Mouse (Mus musculus) heart, embryonic 16.5 days (tissue): ENCODE measurements around the gene Lrrc8a. TPM values are rescaled to one million over a fixed set of nuclear protein-coding genes. Genes with fewer than 3 reads are reported as not detected.
A peak's percentile ranks its signal among the peaks of the same experiment; 100 is the strongest.

Experiments
- ATAC-seq: fragments of 200-750 bp; cut with Nextera tagmentation; replicated peaks from 2 replicates; pipeline ENCODE4 v1.8.0; 2017; ENCODE audit warnings: moderate number of reproducible peaks; ENCODE audit not compliant: insufficient read depth, low FRiP score; ENCODE audit errors: extremely low read depth
- H3K27ac ChIP-seq: fragments of 300-500 bp; sonication (generic); 2 replicates; pipeline ENCODE4 v1.5.1; 2014; ENCODE audit warnings: mild to moderate bottlenecking, low read length, control low read depth, moderate library complexity
- H3K27me3 ChIP-seq: fragments of 300-500 bp; sonication (generic); 2 replicates; pipeline ENCODE4 v1.6.1; 2014; ENCODE audit warnings: low read length, mixed read lengths; ENCODE audit not compliant: control insufficient read depth, insufficient read depth
- H3K36me3 ChIP-seq: fragments of 300-500 bp; sonication (generic); 2 replicates; pipeline ENCODE4 v1.6.1; 2014; ENCODE audit not compliant: control insufficient read depth, insufficient read depth
- H3K4me1 ChIP-seq: fragments of 300-500 bp; sonication (generic); 2 replicates; pipeline ENCODE4 v1.6.1; 2014; ENCODE audit warnings: low read length, mixed read lengths; ENCODE audit not compliant: control insufficient read depth, insufficient read depth
- H3K4me2 ChIP-seq: fragments of 300-500 bp; sonication (generic); 2 replicates; pipeline ENCODE4 v1.6.1; 2014; ENCODE audit warnings: low read depth, mild to moderate bottlenecking, control low read depth, low read length
- H3K4me3 ChIP-seq: fragments of 300-500 bp; sonication (generic); 2 replicates; pipeline ENCODE4 v1.5.1; 2014; ENCODE audit warnings: mild to moderate bottlenecking, control low read depth, low read length
- H3K9ac ChIP-seq: fragments of 300-500 bp; sonication (generic); 2 replicates; pipeline ENCODE4 v1.6.1; 2014; ENCODE audit warnings: low read length, control low read depth
- H3K9me3 ChIP-seq: fragments of 300-500 bp; sonication (generic); replicated peaks from 2 replicates; pipeline ENCODE4 v1.6.1; 2016; ENCODE audit warnings: low read length; ENCODE audit not compliant: control insufficient read depth
- WGBS: fragments of 180-500 bp; shearing (Covaris S2); extraction: QIAGEN DNeasy Blood & Tissue Kit; methylation state at CpG from one replicate; pipeline ENCODE4 v1.1.7; 2014; 5-methylcytosine and 5-hydroxymethylcytosine counted together
- polyA plus RNA-seq: library from polyadenylated mRNA; unstranded; fragments of >200 nt; fragmentation: Nextera tagmentation; extraction: Ambion mirVana; gene quantifications from 2 replicates; pipeline ENCODE4 v1.2.1, GENCODE M21; 2015

Lrrc8a gene
- polyA plus RNA-seq, result 39.4 and 42.6 TPM in 2 replicates

GRCm38 (mm10) chr2:30237199-30237880 is at the start of gene Lrrc8a:
Lrrc8a (plus strand) TSS chr2:30237715.
- Histone ChIP-seq H3K9me3 (no peaks in the 10 kb centered on the region), H3K36me3 (peaks cover 8% of the 10 kb centered on the region), H3K27me3 (no peaks in the 10 kb centered on the region), H3K4me1 (peaks cover 44% of the 10 kb centered on the region), H3K27ac (peak within 1 kb of the TSS; percentile 95), H3K4me3 (peak within 1 kb of the TSS; percentile 95), H3K4me2 (peak within 1 kb of the TSS; percentile 83), H3K9ac (peak within 1 kb of the TSS; percentile 96)
- ATAC-seq, result peak; percentile 91
- WGBS, result under 1% methylated on average over 57 of the region's 67 CpGs

DNA sequence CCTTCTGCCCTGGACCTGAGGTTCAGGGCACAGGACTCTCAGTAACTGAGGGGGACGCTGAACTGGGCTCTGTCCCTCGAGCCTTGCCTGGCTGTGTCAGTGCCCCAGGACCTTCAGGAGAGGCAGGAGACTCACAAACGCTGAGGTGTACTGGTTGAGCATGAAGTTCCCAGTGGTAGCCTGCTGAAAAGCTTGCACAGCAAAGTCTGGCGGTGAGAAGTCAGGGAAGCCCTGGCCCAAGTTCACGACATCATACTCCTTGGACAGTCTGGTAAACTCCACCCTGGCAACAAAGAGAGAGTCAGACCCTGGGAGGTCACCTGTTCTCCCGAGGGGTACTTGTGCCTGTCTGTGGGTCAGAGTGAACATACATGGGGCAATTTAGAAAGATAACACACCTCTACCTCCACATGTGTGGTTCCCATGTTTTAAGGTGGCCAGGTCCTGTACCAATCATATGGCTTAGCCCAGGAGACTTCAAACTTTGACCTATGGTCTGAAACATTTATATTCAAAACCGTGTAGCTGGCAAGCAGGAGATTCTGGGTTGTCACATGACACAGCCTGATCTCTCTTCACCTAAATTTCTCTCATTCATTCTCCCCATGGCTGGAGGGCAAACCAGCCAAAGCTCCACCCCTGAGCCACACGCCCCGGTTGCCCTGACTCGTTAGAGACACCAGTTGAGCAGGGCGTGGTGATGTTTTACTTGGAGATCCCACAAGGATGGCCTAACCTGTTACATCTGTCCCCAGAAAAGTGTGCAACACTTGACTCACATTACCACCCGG is 45.5 kb upstream of the Lrrc8a start:
- no peak for ATAC-seq
- WGBS, result 82% methylated on average over 12 of the region's 12 CpGs
- Histone ChIP-seq H3K9me3 (no peaks in the 10 kb centered on the region), H3K4me2 (no peak overlapping the region), H3K9ac (no peak overlapping the region), H3K27me3 (no peaks in the 10 kb centered on the region), H3K4me3 (no peak overlapping the region), H3K27ac (no peak overlapping the region), H3K4me1 (no peaks in the 10 kb centered on the region), H3K36me3 (peaks cover 4% of the 10 kb centered on the region)

GRCm38 (mm10) chr2:30194656-30195055 is 42.9 kb upstream of the Lrrc8a start:
- H3K36me3 ChIP-seq, result peaks cover 4% of the 10 kb centered on the region
- no peaks in the 10 kb centered on the region for H3K27me3 ChIP-seq
- H3K9me3 ChIP-seq, result no peaks in the 10 kb centered on the region
- no peak overlapping the region for H3K4me3 ChIP-seq
- 73% methylated on average over 3 of the region's 3 CpGs for WGBS
- no peak overlapping the region for H3K4me2 ChIP-seq
- H3K27ac ChIP-seq, result no peak overlapping the region
- H3K9ac ChIP-seq, result no peak overlapping the region
- no peak for ATAC-seq
- H3K4me1 ChIP-seq, result peaks cover 3% of the 10 kb centered on the region; the same call in 1 of the 2 replicates

DNA sequence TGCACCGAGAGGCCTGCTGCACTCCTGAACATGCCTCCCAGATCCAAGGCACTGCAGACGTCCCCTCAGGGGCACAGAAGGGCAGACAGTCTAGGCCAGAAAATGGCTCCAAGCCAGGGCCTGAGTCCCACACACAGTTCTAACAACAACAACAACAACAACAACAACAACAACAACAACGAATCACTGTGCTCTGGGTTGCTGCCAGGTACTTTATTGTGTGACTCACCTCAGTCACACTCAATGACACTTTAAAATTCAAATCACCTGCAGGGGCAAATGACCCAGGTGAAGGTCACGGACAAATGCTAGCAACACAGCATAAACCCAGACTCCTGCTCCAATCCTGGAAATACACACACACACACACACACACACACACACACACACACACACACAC is 39.5 kb upstream of the Lrrc8a start:
- H3K4me2 ChIP-seq, result no peak overlapping the region
- no peaks in the 10 kb centered on the region for H3K36me3 ChIP-seq
- H3K27ac ChIP-seq, result no peak overlapping the region
- H3K9ac ChIP-seq, result peak overlapping the region; percentile 7; the same call in 1 of the 2 replicates
- no peak overlapping the region for H3K4me3 ChIP-seq
- no peaks in the 10 kb centered on the region for H3K27me3 ChIP-seq
- WGBS, result 63% methylated on average over 4 of the region's 4 CpGs
- H3K4me1 ChIP-seq, result peaks cover 15% of the 10 kb centered on the region
- H3K9me3 ChIP-seq, result no peaks in the 10 kb centered on the region
- no peak for ATAC-seq

- Histone ChIP-seq H3K4me3 (no peak overlapping the region), H3K9me3 (no peaks in the 10 kb centered on the region), H3K27ac (0 out of 2 replicates have a peak overlapping the region, but pooled peaks have one; percentile 20), H3K27me3 (no peaks in the 10 kb centered on the region), H3K36me3 (no peaks in the 10 kb centered on the region), H3K4me2 (no peak overlapping the region), H3K4me1 (peaks cover 23% of the 10 kb centered on the region), H3K9ac (no peak overlapping the region)
- WGBS, result 40% methylated on average over 1 of the region's 1 CpGs
- no peak for ATAC-seq
Observed at GRCm38 (mm10) chr2:30199984-30200383, 37.5 kb upstream of the Lrrc8a start.

DNA sequence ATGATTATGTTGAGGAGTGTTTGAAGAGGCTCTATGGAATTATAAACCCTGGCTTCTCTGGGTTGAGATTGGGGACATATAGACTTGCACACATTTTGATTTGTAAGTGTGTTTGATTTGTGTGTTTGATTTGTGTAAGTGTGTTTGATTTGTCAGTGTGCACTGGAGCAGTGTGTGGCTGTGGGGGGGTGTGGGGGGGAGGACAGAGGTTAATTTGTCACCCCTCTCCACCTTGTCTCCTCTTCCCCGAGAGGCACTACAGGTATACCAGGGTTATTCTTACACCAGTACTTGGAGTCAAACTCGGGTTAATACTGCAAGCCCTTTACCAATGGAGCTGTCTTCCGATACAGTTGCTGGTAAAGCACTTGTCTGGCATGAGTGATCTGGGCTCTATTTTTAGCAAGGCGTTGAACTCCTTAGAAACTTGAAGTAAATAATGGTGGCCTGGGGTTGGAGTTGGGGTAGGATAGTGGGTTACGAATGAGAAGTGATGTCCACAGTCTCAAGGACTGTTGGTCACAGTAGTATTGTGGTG is 37.1 kb upstream of the Lrrc8a start:
- Histone ChIP-seq H3K4me2 (0 out of 2 replicates have a peak overlapping the region, but pooled peaks have one; percentile 13), H3K36me3 (no peaks in the 10 kb centered on the region), H3K9me3 (no peaks in the 10 kb centered on the region), H3K27ac (0 out of 2 replicates have a peak overlapping the region, but pooled peaks have one; percentile 20), H3K9ac (no peak overlapping the region), H3K4me3 (no peak overlapping the region), H3K4me1 (peaks cover 24% of the 10 kb centered on the region), H3K27me3 (no peaks in the 10 kb centered on the region)
- no peak for ATAC-seq
- WGBS, result 37% methylated on average over 5 of the region's 5 CpGs

DNA sequence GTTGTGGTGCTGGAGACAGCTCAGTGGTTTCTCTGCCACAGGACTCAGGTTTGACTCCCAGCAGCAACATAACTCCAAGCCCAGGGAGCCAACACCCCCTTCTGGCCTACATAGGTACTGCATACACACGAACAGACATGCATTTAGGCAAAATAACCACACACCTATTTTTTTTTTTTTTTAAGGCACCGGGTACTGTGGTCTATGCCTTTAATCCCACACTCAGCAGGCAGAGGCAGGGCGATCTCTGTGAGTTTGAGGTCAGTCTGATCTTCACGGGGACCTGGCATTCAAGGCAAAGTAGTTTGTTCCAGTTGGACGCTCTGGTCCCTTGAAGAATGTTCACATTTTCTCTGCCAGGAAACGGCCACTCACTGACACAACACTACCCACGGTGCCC is 34.1 kb upstream of the Lrrc8a start:
- H3K36me3 ChIP-seq, result no peaks in the 10 kb centered on the region
- H3K4me2 ChIP-seq, result no peak overlapping the region
- H3K27me3 ChIP-seq, result no peaks in the 10 kb centered on the region
- H3K4me1 ChIP-seq, result peaks cover 28% of the 10 kb centered on the region
- no peaks in the 10 kb centered on the region for H3K9me3 ChIP-seq
- no peak for ATAC-seq
- WGBS, result 75% methylated on average over 7 of the region's 7 CpGs
- H3K4me3 ChIP-seq, result no peak overlapping the region
- H3K9ac ChIP-seq, result no peak overlapping the region
- no peak overlapping the region for H3K27ac ChIP-seq

DNA sequence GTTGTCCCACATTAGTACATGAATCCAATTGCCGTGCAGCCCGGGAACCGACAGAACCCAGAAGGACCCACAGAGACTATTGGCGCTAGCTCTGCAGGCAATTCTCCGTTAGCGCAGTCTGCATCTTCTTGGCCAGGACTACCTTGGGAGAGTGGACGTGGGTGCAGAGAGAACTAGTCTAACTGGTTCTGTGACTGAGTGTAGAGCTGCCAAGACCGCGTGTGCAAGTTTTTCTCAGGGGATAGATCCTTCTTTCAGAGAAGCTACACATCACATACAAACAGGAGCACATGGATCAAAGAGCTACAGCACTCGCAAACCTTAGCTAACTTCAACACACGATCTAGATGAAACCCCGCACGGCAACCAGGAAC is 32.3 kb upstream of the Lrrc8a start:
- H3K27me3 ChIP-seq, result no peaks in the 10 kb centered on the region
- H3K4me1 ChIP-seq, result peaks cover 23% of the 10 kb centered on the region
- WGBS, result under 1% methylated on average over 13 of the region's 13 CpGs
- H3K4me3 ChIP-seq, result peak overlapping the region; percentile 79
- peak overlapping the region; percentile 81 for H3K9ac ChIP-seq
- H3K9me3 ChIP-seq, result no peaks in the 10 kb centered on the region
- peak overlapping the region; percentile 90 for H3K4me2 ChIP-seq
- peak; percentile 41 for ATAC-seq
- H3K36me3 ChIP-seq, result no peaks in the 10 kb centered on the region
- peak overlapping the region; percentile 91 for H3K27ac ChIP-seq
